Comparison of ENCODE assay signal across 25 mouse cellular contexts in genomic region chr12:109712386-109712785, GRCm38 (mm10).
A peak's percentile ranks its signal among the peaks of the same experiment; 100 is the strongest.
DNase-seq lines count a peak whose midpoint lies in the region; ATAC-seq and TF ChIP-seq lines count a peak whose summit lies in the region.
"Had no signal": no experiment of that assay in that cellular context is flagged by ENCODE, and none has a peak within 500 bp of the region (broad histone marks: within the 10 kb centered on the region; RNA-seq: fewer than 3 reads in every experiment).

No protein-coding gene starts in this region.

- no peak for TF ChIP-seq POLR2A in brain, embryonic 14.5 days (IDR thresholded peaks at IDR 0.05; ENCODE audit: borderline replicate concordance, extremely low read depth, insufficient read depth, insufficient read length, poor library complexity, severe bottlenecking)

- 96% methylated on average over 16 of the region's 16 CpGs for WGBS in forebrain, embryonic 10.5 days
- 94% methylated on average over 16 of the region's 16 CpGs for WGBS in forebrain, embryonic 16.5 days
- WGBS in hindbrain, postnatal 0 days, result 72% methylated on average over 16 of the region's 16 CpGs
- WGBS in hindbrain, embryonic 13.5 days, result 91% methylated on average over 16 of the region's 16 CpGs

- H3K9ac ChIP-seq in forebrain, embryonic 16.5 days (replicated peaks; ENCODE audit: low read depth, low read length), result no peak overlapping the region
- no peak overlapping the region for H3K9ac ChIP-seq in hindbrain, postnatal 0 days (replicated peaks; ENCODE audit: low read length)
- H3K9ac ChIP-seq in hindbrain, embryonic 13.5 days, result no peak overlapping the region
- H3K9ac ChIP-seq: embryonic facial prominence, embryonic 12.5 days; heart, embryonic 15.5 days; liver, embryonic 14.5 days had no signal

- no peak overlapping the region for H3K4me2 ChIP-seq in forebrain, embryonic 16.5 days (ENCODE audit: low read length)
- H3K4me2 ChIP-seq in hindbrain, postnatal 0 days (ENCODE audit: low read depth, low read length), result no peak overlapping the region
- H3K4me2 ChIP-seq in hindbrain, embryonic 13.5 days, result no peak overlapping the region
- H3K4me2 ChIP-seq: embryonic facial prominence, embryonic 12.5 days; heart, embryonic 15.5 days had no signal

- DNase-seq in forebrain, embryonic 10.5 days (ENCODE audit: extremely low spot score, low spot score), result peak; percentile 3
- DNase-seq in hindbrain, postnatal 0 days (ENCODE audit: low spot score), result peak; percentile 68
- DNase-seq in brain, embryonic 14.5 days (ENCODE audit: low read depth), result peak; percentile 32
- peak; percentile 68 to 73 for DNase-seq in cerebellum, postnatal 14 days
- DNase-seq in yolk sac, embryonic 10.5 days (ENCODE audit: low spot score), result no peak
- DNase-seq: adrenal gland, postnatal 25 days; B cell, adult 2 months; embryo, embryonic 11 days; gastrocnemius, postnatal 36 days; heart, adult 2 months; kidney, adult 9 months; kidney, postnatal 10 days; layer of hippocampus, postnatal 36 days; liver; lung, adult 2 months; lung, postnatal 10 days; thymus, adult 2 months; thymus, postnatal 36 days had no signal

- H3K27ac ChIP-seq in forebrain, embryonic 10.5 days, result no peak overlapping the region
- H3K27ac ChIP-seq in forebrain, embryonic 16.5 days (ENCODE audit: low read length), result no peak overlapping the region
- H3K27ac ChIP-seq in hindbrain, postnatal 0 days, result no peak overlapping the region
- H3K27ac ChIP-seq in hindbrain, embryonic 13.5 days, result no peak overlapping the region
- H3K27ac ChIP-seq: embryonic facial prominence, embryonic 12.5 days; heart, adult 2 months; heart, embryonic 15.5 days; liver, embryonic 14.5 days; macrophage had no signal

- no peaks in the 10 kb centered on the region for H3K4me1 ChIP-seq in forebrain, embryonic 10.5 days
- no peaks in the 10 kb centered on the region for H3K4me1 ChIP-seq in forebrain, embryonic 16.5 days (replicated peaks; ENCODE audit: control insufficient read depth, insufficient read depth, low read length)
- no peaks in the 10 kb centered on the region for H3K4me1 ChIP-seq in hindbrain, postnatal 0 days (ENCODE audit: insufficient read depth, low read length)
- no peaks in the 10 kb centered on the region for H3K4me1 ChIP-seq in hindbrain, embryonic 13.5 days (replicated peaks)
- H3K4me1 ChIP-seq: embryonic facial prominence, embryonic 12.5 days; heart, embryonic 15.5 days had no signal

- H3K4me3 ChIP-seq in forebrain, embryonic 10.5 days, result no peak overlapping the region
- H3K4me3 ChIP-seq in forebrain, embryonic 16.5 days (replicated peaks; ENCODE audit: low read length), result no peak overlapping the region
- H3K4me3 ChIP-seq in hindbrain, postnatal 0 days (ENCODE audit: low read length), result no peak overlapping the region
- H3K4me3 ChIP-seq in hindbrain, embryonic 13.5 days, result no peak overlapping the region
- H3K4me3 ChIP-seq: embryonic facial prominence, embryonic 12.5 days; heart, adult 2 months; heart, embryonic 15.5 days had no signal

- no peak for ATAC-seq in forebrain, embryonic 16.5 days
- peak; percentile 31; the same call in 1 of the 2 replicates for ATAC-seq in hindbrain, postnatal 0 days
- ATAC-seq in hindbrain, embryonic 13.5 days (ENCODE audit: low FRiP score), result no peak
- ATAC-seq: intestine, embryonic 16.5 days had no signal

- H3K9me3 ChIP-seq in forebrain, embryonic 10.5 days, result no peaks in the 10 kb centered on the region
- H3K9me3 ChIP-seq in forebrain, embryonic 16.5 days (ENCODE audit: control insufficient read depth, low read length), result no peaks in the 10 kb centered on the region
- H3K9me3 ChIP-seq in hindbrain, postnatal 0 days (ENCODE audit: low read length), result no peaks in the 10 kb centered on the region
- H3K9me3 ChIP-seq in hindbrain, embryonic 13.5 days, result no peaks in the 10 kb centered on the region
- H3K9me3 ChIP-seq: embryonic facial prominence, embryonic 12.5 days; heart, embryonic 15.5 days had no signal

- H3K27me3 ChIP-seq in forebrain, embryonic 10.5 days (ENCODE audit: poor library complexity, severe bottlenecking), result no peaks in the 10 kb centered on the region
- no peaks in the 10 kb centered on the region for H3K27me3 ChIP-seq in forebrain, embryonic 16.5 days (replicated peaks; ENCODE audit: control insufficient read depth, insufficient read depth, low read length)
- H3K27me3 ChIP-seq in hindbrain, postnatal 0 days (ENCODE audit: insufficient read depth, low read length), result no peaks in the 10 kb centered on the region
- no peaks in the 10 kb centered on the region for H3K27me3 ChIP-seq in hindbrain, embryonic 13.5 days
- H3K27me3 ChIP-seq: embryonic facial prominence, embryonic 12.5 days; heart, embryonic 15.5 days had no signal

- peaks cover 97% of the 10 kb centered on the region for H3K36me3 ChIP-seq in forebrain, embryonic 10.5 days (replicated peaks)
- no peaks in the 10 kb centered on the region; the same call in 1 of the 2 replicates for H3K36me3 ChIP-seq in forebrain, embryonic 16.5 days (ENCODE audit: control insufficient read depth, insufficient read depth)
- 0 out of 2 replicates have a peak, but pooled peaks cover 6% of the 10 kb centered on the region for H3K36me3 ChIP-seq in hindbrain, postnatal 0 days (ENCODE audit: insufficient read depth, low read length)
- peaks cover 69% of the 10 kb centered on the region for H3K36me3 ChIP-seq in hindbrain, embryonic 13.5 days

- TF ChIP-seq CTCF in hindbrain, postnatal 0 days (IDR thresholded peaks at IDR 0.05; ENCODE audit: low read depth), result no peak
- TF ChIP-seq CTCF in brain, embryonic 14.5 days (IDR thresholded peaks at IDR 0.05; ENCODE audit: borderline replicate concordance, extremely low read depth, insufficient read depth, insufficient read length), result no peak
